Mouse (Mus musculus) midbrain, embryonic 10.5 days (tissue): ENCODE data around the gene Trim27. TPM values are rescaled to one million over a fixed set of nuclear protein-coding genes. Genes with fewer than 3 reads are reported as not detected.
A peak's percentile ranks its signal among the peaks of the same experiment; 100 is the strongest.

Source experiments
- DNase-seq: peaks from one replicate; pipeline ENCODE4 v3.0.0-alpha.2; 2017; ENCODE audit warnings: low spot score
- H3K27ac ChIP-seq: fragments of 300-500 bp; sonication (generic); replicated peaks from 2 replicates; pipeline ENCODE4 v1.5.1; 2016; ENCODE audit warnings: mild to moderate bottlenecking
- H3K27me3 ChIP-seq: fragments of 300-500 bp; sonication (generic); 2 replicates; pipeline ENCODE4 v1.6.1; 2016; ENCODE audit warnings: low read depth, mild to moderate bottlenecking; ENCODE audit not compliant: poor library complexity, severe bottlenecking
- H3K36me3 ChIP-seq: fragments of 300-500 bp; sonication (generic); 2 replicates; pipeline ENCODE4 v1.6.1; 2016; ENCODE audit warnings: mild to moderate bottlenecking, moderate library complexity
- H3K4me1 ChIP-seq: fragments of 300-500 bp; sonication (generic); 2 replicates; pipeline ENCODE4 v1.6.1; 2016
- H3K4me3 ChIP-seq: fragments of 300-500 bp; sonication (generic); 2 replicates; pipeline ENCODE4 v1.5.1; 2016; ENCODE audit warnings: mild to moderate bottlenecking, moderate library complexity
- H3K9me3 ChIP-seq: fragments of 300-500 bp; sonication (generic); replicated peaks from 2 replicates; pipeline ENCODE4 v1.6.1; 2016; ENCODE audit warnings: mild to moderate bottlenecking
- WGBS: fragments of 180-500 bp; shearing (Covaris S2); methylation state at CpG from one replicate; pipeline ENCODE4 v1.1.7; 2016; 5-methylcytosine and 5-hydroxymethylcytosine counted together
- polyA plus RNA-seq: library from polyadenylated mRNA; unstranded; fragments of >200 nt; fragmentation: Nextera tagmentation; extraction: Ambion mirVana; gene quantifications from 2 replicates; pipeline ENCODE4 v1.2.1, GENCODE M21; 2016

Trim27 gene
- polyA plus RNA-seq: 146 and 162 TPM in 2 replicates

- Histone ChIP-seq H3K27ac (peak within 1 kb of the TSS; percentile 97), H3K4me3 (peak within 1 kb of the TSS; percentile 99), H3K36me3 (peaks cover 28% of the 10 kb centered on the region), H3K9me3 (no peaks in the 10 kb centered on the region), H3K4me1 (peaks cover 36% of the 10 kb centered on the region), H3K27me3 (no peaks in the 10 kb centered on the region)
- under 1% methylated on average over 15 of the region's 15 CpGs for WGBS
- DNase-seq: no peak
Observed at GRCm38 (mm10) chr13:21179367-21179723, at the start of gene Trim27. Trim27 (plus strand) TSS chr13:21179445.

- H3K4me1 ChIP-seq: no peaks in the 10 kb centered on the region
- H3K27ac ChIP-seq: no peak overlapping the region
- no peak overlapping the region for H3K4me3 ChIP-seq
- no peaks in the 10 kb centered on the region for H3K27me3 ChIP-seq
- no peaks in the 10 kb centered on the region for H3K36me3 ChIP-seq
- 49% methylated on average over 8 of the region's 8 CpGs for WGBS
- DNase-seq: no peak
- H3K9me3 ChIP-seq: no peaks in the 10 kb centered on the region
Observed at GRCm38 (mm10) chr13:21142421-21142820, 36.8 kb upstream of the Trim27 start.

DNA sequence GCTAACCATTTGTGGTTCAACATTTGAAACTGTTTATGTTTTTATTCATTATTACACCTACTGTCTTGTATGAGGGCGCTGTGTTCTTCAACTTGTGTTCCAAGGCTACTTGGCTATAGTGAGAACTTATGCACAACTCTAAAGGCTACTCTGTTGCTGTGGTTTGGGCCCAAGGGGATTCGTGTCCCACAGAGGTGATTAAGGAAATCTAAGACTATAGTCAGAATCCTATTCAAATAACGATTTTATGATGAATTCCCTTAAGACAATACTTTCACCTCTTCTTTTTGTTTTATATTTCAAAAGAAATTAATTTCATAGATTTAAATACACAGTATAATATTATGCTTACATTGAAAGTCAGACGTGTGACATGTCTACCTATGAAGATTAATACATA, 33.5 kb upstream of the Trim27 start, which contains the start of gene Olfr1368:
Olfr1368 (minus strand) TSS at position 101 of the 400 bp plus-strand sequence.
- no peak within 1 kb of the TSS for H3K27ac ChIP-seq
- 76% methylated on average over 4 of the region's 4 CpGs for WGBS
- no peaks in the 10 kb centered on the region for H3K36me3 ChIP-seq
- H3K4me1 ChIP-seq: no peaks in the 10 kb centered on the region
- no peaks in the 10 kb centered on the region for H3K9me3 ChIP-seq
- H3K4me3 ChIP-seq: no peak within 1 kb of the TSS
- DNase-seq: no peak
- H3K27me3 ChIP-seq: no peaks in the 10 kb centered on the region

GRCm38 (mm10) chr13:21155888-21156287, 23.4 kb upstream of the Trim27 start:
- H3K27me3 ChIP-seq: peaks cover 3% of the 10 kb centered on the region; the same call in 1 of the 2 replicates
- peaks cover 9% of the 10 kb centered on the region for H3K4me1 ChIP-seq
- no peaks in the 10 kb centered on the region for H3K36me3 ChIP-seq
- no peak for DNase-seq
- H3K9me3 ChIP-seq: no peaks in the 10 kb centered on the region
- no peak overlapping the region for H3K4me3 ChIP-seq
- no peak overlapping the region for H3K27ac ChIP-seq
- WGBS: 82% methylated on average over 5 of the region's 5 CpGs

GRCm38 (mm10) chr13:21158071-21158470, 21.2 kb upstream of the Trim27 start:
- Histone ChIP-seq H3K27ac (no peak overlapping the region), H3K9me3 (no peaks in the 10 kb centered on the region), H3K4me1 (peaks cover 11% of the 10 kb centered on the region), H3K36me3 (no peaks in the 10 kb centered on the region), H3K27me3 (peaks cover 3% of the 10 kb centered on the region; the same call in 1 of the 2 replicates), H3K4me3 (peak overlapping the region; percentile 67)
- DNase-seq: no peak
- WGBS: 2% methylated on average over 9 of the region's 9 CpGs

GRCm38 (mm10) chr13:21158785-21159474, 20.3 kb upstream of the Trim27 start:
- Histone ChIP-seq H3K36me3 (no peaks in the 10 kb centered on the region), H3K4me1 (peaks cover 11% of the 10 kb centered on the region), H3K27ac (no peak overlapping the region), H3K4me3 (peak overlapping the region; percentile 67), H3K9me3 (no peaks in the 10 kb centered on the region), H3K27me3 (peaks cover 3% of the 10 kb centered on the region; the same call in 1 of the 2 replicates)
- DNase-seq: peak; percentile 89
- under 1% methylated on average over 19 of the region's 19 CpGs for WGBS

DNA sequence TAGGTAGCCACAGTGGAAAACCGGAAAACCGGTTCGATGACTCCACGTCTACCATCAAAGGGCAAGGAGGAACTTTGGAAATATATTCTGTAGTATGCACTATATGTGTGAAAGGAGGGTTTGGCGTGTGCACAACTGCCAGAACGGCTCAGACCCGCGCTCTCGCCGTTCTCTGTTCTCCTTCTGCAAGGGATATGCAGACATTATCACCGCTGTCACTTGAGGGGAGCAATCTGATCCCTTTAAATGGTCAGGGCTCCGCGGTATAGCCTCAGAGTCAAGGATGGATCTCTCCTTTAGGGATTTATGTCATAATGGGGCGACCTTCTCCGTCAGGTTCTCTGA, 19.8 kb upstream of the Trim27 start:
- H3K4me1 ChIP-seq: peaks cover 11% of the 10 kb centered on the region
- WGBS: 0% methylated on average over 15 of the region's 15 CpGs
- no peaks in the 10 kb centered on the region for H3K9me3 ChIP-seq
- no peak overlapping the region for H3K27ac ChIP-seq
- peaks cover 3% of the 10 kb centered on the region; the same call in 1 of the 2 replicates for H3K27me3 ChIP-seq
- DNase-seq: no peak
- H3K4me3 ChIP-seq: peak overlapping the region; percentile 67
- H3K36me3 ChIP-seq: no peaks in the 10 kb centered on the region

DNA sequence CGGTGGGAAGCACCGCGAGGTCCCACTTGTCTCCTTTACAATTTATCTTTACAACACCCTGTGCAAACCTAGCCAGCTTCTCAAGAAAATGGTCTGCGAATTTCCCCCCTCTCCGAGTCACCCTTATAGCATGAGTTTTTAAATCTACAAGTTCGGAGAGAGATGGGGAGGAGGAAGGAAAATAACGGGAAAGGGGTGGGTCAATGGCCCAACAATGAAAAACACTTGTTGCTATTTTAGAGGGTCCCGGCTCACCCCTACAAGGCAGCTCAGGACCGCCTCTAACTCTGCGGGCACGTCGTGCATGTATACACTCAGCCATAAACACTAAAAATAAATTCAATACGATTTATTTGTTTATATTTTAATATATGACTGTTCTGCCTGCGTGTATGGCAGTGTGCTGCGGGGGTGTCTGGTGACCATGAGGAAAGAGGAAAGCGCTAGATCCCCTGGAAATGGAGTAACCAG, 19.2 kb upstream of the Trim27 start:
- DNase-seq: peak; percentile 50
- H3K4me3 ChIP-seq: peak overlapping the region; percentile 67
- no peak overlapping the region for H3K27ac ChIP-seq
- peaks cover 5% of the 10 kb centered on the region; the same call in 1 of the 2 replicates for H3K27me3 ChIP-seq
- H3K36me3 ChIP-seq: no peaks in the 10 kb centered on the region
- H3K9me3 ChIP-seq: no peaks in the 10 kb centered on the region
- 1% methylated on average over 16 of the region's 16 CpGs for WGBS
- peaks cover 11% of the 10 kb centered on the region for H3K4me1 ChIP-seq

- peak overlapping the region; percentile 67 for H3K4me3 ChIP-seq
- WGBS: under 1% methylated on average over 32 of the region's 32 CpGs
Observed at GRCm38 (mm10) chr13:21160657-21161590, 18.3 kb upstream of the Trim27 start.

DNA sequence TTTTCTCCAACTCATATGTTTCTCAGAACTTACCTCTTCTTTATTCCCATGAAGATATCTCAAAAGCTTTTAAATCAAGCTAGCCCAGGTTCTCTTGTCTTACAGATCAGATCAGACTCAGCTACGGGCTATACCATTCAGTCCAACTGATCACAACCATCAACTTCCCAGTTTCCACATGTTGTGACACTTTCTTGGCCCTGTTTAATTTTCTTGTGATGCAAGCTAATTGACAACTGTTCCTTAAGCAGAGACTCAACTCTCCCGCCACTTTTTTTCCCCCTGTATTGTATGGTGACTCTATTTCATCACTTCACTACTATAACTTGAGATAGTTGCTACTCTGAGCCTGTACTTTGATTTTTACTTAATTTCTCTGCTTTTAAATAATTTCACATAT, 17.7 kb upstream of the Trim27 start:
- Histone ChIP-seq H3K4me3 (peak overlapping the region; percentile 67), H3K9me3 (no peaks in the 10 kb centered on the region)
- 53% methylated on average over 2 of the region's 2 CpGs for WGBS

More at GRCm38 (mm10) chr13:21160657-21161590, 18.3 kb upstream of the Trim27 start:
- no peaks in the 10 kb centered on the region for H3K36me3 ChIP-seq
- peaks cover 9% of the 10 kb centered on the region; the same call in 1 of the 2 replicates for H3K27me3 ChIP-seq
- peak; percentile 92 for DNase-seq
- peaks cover 11% of the 10 kb centered on the region for H3K4me1 ChIP-seq
- no peaks in the 10 kb centered on the region for H3K9me3 ChIP-seq
- H3K27ac ChIP-seq: 0 out of 2 replicates have a peak overlapping the region, but pooled peaks have one; percentile 33

GRCm38 (mm10) chr13:21162591-21162990, 16.7 kb upstream of the Trim27 start:
- 64% methylated on average over 5 of the region's 5 CpGs for WGBS
- H3K4me3 ChIP-seq: no peak overlapping the region
- H3K36me3 ChIP-seq: no peaks in the 10 kb centered on the region
- H3K27ac ChIP-seq: no peak overlapping the region
- no peak for DNase-seq
- no peaks in the 10 kb centered on the region for H3K9me3 ChIP-seq
- peaks cover 8% of the 10 kb centered on the region; the same call in 1 of the 2 replicates for H3K27me3 ChIP-seq
- peaks cover 17% of the 10 kb centered on the region for H3K4me1 ChIP-seq

More for the DNA sequence above, 17.7 kb upstream of the Trim27 start:
- no peak overlapping the region for H3K27ac ChIP-seq
- no peaks in the 10 kb centered on the region for H3K36me3 ChIP-seq
- peaks cover 9% of the 10 kb centered on the region; the same call in 1 of the 2 replicates for H3K27me3 ChIP-seq
- H3K4me1 ChIP-seq: peaks cover 14% of the 10 kb centered on the region
- no peak for DNase-seq
